Mouse (Mus musculus): ENCODE data around the gene AC109138.7. TPM values are rescaled to one million over a fixed set of nuclear protein-coding genes. Genes with fewer than 3 reads are reported as not detected.

Gene AC109138.7
- polyA plus RNA-seq (2012; rRNA removed) = not detected in 2 replicates

DNA sequence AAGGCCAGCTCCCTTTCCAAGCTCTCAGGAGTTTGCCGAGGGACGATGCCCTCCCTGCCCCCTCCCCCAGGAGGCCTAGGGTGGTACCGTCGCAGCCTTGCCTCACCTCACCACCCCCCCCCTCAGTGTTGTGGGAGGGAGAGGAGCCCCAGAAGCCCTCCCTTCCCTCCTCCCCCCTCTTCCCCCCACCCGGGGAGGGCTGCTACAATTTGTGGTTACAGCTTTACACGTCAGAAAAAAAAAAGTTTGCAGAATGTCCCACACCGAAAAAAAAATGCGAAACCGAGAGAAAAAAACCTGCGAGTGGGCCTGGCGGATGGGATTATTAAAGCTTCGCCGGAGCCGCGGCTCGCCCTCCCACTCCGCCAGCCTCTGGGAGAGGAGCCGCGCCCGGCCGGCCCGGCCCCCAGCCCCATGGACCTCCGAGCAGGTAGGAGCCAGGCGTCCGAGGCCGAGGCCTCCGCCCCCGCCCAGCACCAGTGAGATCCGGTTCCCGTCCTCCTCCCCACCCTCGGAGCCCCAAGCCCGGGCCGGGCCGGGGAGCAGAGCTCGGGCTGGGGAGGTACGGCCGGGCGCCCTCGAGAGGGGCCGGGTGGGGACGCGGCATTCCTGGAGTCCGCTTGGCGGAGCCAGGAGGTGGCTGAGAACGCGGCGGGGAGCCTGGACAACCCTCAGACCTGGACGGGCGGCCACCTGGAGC lies at the start of gene AC109138.7, which contains the start of gene Clcf1:
Gene AC109138.7, plus strand, starts transcription at position 287 of the 700 bp plus-strand sequence.
Gene Clcf1, plus strand, starts transcription at position 168 of the 700 bp plus-strand sequence.

GRCm38 (mm10) chr19:4175368-4175947 lies 38.7 kb upstream of the AC109138.7 start, which contains the start of gene Carns1:
Gene Carns1, minus strand, starts transcription at chr19:4175479.

GRCm38 (mm10) chr19:4190831-4191334 lies 23.3 kb upstream of the AC109138.7 start, which contains the start of gene Tbc1d10c:
Gene Tbc1d10c, minus strand, starts transcription at chr19:4191284.

GRCm38 (mm10) chr19:4191528-4192250 lies 22.5 kb upstream of the AC109138.7 start, which contains the start of gene Ppp1ca:
Gene Ppp1ca, plus strand, starts transcription at chr19:4192065.

GRCm38 (mm10) chr19:4201291-4201909 lies 12.8 kb upstream of the AC109138.7 start, which contains the start of gene Rad9a:
Gene Rad9a, minus strand, starts transcription at chr19:4201662.

DNA sequence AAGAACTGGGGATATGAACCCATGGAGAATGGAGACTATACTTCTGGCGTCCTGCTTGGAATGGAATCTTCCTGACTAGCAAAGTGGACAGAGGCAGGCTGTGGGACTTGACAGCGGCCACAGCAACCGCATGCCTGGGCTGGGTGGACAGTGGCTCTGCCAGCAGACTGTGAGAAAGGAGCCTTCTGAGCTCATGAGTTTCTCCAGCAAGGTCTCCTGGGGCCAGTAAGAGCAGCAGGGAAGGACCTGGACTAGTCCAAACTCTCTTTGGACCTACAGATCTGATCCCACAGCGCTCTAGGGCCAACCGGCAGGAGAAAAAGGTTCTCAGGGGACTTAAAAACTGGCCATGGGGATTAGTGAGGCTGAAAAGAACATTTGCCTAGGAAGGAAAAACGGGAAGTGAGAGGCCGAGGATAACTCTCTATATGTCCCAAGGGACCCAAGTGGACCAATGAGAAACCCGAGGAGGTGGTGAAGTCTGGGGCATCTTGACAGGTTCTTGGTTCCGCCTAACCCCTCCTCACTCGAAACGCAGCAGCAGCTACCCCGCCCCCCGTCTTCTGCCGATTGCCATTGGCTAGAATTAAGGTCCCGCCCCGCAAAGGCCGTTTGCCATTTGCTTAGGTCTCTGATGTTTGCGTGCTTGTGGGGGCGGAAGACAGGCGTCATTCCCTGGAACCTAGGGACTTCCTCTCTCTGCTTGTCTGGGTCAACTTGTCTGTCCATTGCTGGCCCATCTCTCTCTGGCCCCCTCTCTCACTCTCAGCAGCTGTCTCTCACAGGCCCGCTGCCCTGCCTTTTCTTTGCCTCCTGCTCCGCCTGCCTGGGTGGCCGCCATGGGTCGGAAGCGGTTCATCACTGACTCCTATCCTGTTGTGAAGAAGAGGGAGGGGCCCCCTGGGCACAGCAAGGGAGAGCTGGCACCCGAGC lies 17.4 kb downstream of the AC109138.7 start, which contains the start of gene Pold4:
Gene Pold4, plus strand, starts transcription at position 647 of the 933 bp plus-strand sequence.

DNA sequence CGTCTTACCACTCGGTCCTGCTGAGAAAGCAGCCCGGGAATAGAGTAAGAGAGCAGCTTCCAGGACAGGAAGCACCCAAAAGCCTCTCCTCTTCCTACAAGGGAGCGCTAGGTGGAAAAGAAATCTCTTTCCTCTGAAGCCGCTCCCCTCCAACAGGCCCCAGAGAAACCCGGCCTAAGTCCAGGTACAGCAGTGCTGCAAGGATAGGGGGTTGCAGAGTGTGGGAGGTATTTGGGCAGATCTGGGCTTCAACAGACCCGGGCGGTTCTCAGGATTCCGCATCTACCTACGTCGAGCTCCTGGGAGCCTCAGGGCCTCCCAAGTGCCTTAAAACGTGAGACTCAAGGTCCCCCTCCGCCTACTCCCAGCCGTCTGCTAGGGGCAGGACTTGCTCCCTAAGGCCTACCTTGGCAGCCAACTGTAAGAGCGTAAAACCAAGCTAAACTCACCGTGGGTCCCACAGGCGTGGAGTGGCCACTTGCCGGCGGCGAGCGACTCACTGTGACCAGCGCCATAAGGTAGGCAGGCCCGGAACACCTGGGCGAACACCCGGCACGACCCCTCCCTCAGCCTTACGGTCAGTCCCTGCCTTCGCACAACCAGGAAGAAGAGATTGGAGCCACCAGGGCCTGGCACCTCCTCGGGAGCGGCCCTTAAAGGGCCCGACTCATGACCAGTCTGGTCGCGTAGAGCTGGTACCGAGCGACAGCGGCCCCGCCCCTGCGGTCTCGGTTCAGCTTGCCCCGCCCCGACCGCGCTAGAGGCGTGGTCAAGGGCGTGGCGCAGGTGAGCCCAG lies 54.6 kb downstream of the AC109138.7 start, which contains the start of gene Ssh3:
Gene Ssh3, minus strand, starts transcription at position 615 of the 796 bp plus-strand sequence.

Other genes starting within 250 kb of the AC109138.7 start
- 0.38 and 0.76 TPM in 2 replicates for gene Aldh3b2, start 242.0 kb upstream of the AC109138.7 start, polyA plus RNA-seq (2012; rRNA removed)
- gene Acy3, start 227.8 kb upstream of the AC109138.7 start, polyA plus RNA-seq (2012; rRNA removed) = 2.2 and 3.4 TPM in 2 replicates
- 0.11 and 0.15 TPM in 2 replicates for gene Tbx10, start 221.6 kb upstream of the AC109138.7 start, polyA plus RNA-seq (2012; rRNA removed)
- 4.7 and 10.6 TPM in 2 replicates for gene Nudt8, start 213.8 kb upstream of the AC109138.7 start, polyA plus RNA-seq (2012; rRNA removed)
- 2.9 and 4.4 TPM in 2 replicates for gene Gm49405, start 213.7 kb upstream of the AC109138.7 start, polyA plus RNA-seq (2012; rRNA removed)
- 8.2 and 13.0 TPM in 2 replicates for gene Doc2g, start 211.0 kb upstream of the AC109138.7 start, polyA plus RNA-seq (2012; rRNA removed)
- gene Ndufv1, start 201.6 kb upstream of the AC109138.7 start, polyA plus RNA-seq (2012; rRNA removed) = 153 and 167 TPM in 2 replicates
- gene Gstp1, start 176.4 kb upstream of the AC109138.7 start, polyA plus RNA-seq (2012; rRNA removed) = 218 and 263 TPM in 2 replicates
- 0.24 and 9.3 TPM in 2 replicates for gene Gstp2, start 168.3 kb upstream of the AC109138.7 start, polyA plus RNA-seq (2012; rRNA removed)
- gene Gstp3, start 154.8 kb upstream of the AC109138.7 start, polyA plus RNA-seq (2012; rRNA removed) = 0.98 and 2.2 TPM in 2 replicates
- gene Cabp2, start 132.8 kb upstream of the AC109138.7 start, polyA plus RNA-seq (2012; rRNA removed) = 0.07 TPM in 1 of 2 replicates, not detected in the other
- gene Cdk2ap2, start 117.2 kb upstream of the AC109138.7 start, polyA plus RNA-seq (2012; rRNA removed) = 33.8 and 35.4 TPM in 2 replicates
- gene Pitpnm1, start 114.4 kb upstream of the AC109138.7 start, polyA plus RNA-seq (2012; rRNA removed) = 23.9 and 25.8 TPM in 2 replicates
- gene Aip, start 88.5 kb upstream of the AC109138.7 start, polyA plus RNA-seq (2012; rRNA removed) = 53.3 and 100 TPM in 2 replicates
- gene Gpr152, start 74.6 kb upstream of the AC109138.7 start, polyA plus RNA-seq (2012; rRNA removed) = 0.02 and 0.06 TPM in 2 replicates
- gene Cabp4, start 70.3 kb upstream of the AC109138.7 start, polyA plus RNA-seq (2012; rRNA removed) = 0.05 and 0.11 TPM in 2 replicates
- gene Coro1b, start 65.7 kb upstream of the AC109138.7 start, polyA plus RNA-seq (2012; rRNA removed) = 168 and 188 TPM in 2 replicates
- gene Ptprcap, start 60.8 kb upstream of the AC109138.7 start, polyA plus RNA-seq (2012; rRNA removed) = 2.7 and 3.3 TPM in 2 replicates
- 51.0 and 60.7 TPM in 2 replicates for gene Rps6kb2, start 51.0 kb upstream of the AC109138.7 start, polyA plus RNA-seq (2012; rRNA removed)
- 3.5 and 4.1 TPM in 2 replicates for gene Carns1, start 38.9 kb upstream of the AC109138.7 start, polyA plus RNA-seq (2012; rRNA removed)
- gene Tbc1d10c, start 23.1 kb upstream of the AC109138.7 start, polyA plus RNA-seq (2012; rRNA removed) = 1.8 and 2.9 TPM in 2 replicates
- gene Ppp1ca, start 22.3 kb upstream of the AC109138.7 start, polyA plus RNA-seq (2012; rRNA removed) = 375 and 508 TPM in 2 replicates
- gene Rad9a, start 12.7 kb upstream of the AC109138.7 start, polyA plus RNA-seq (2012; rRNA removed) = 37.9 and 54.0 TPM in 2 replicates
- 2.9 and 11.1 TPM in 2 replicates for gene Clcf1, start 119 bp upstream of the AC109138.7 start, polyA plus RNA-seq (2012; rRNA removed)
- gene Pold4, start 17.5 kb downstream of the AC109138.7 start, polyA plus RNA-seq (2012; rRNA removed) = 11.8 and 19.7 TPM in 2 replicates
- gene Ssh3, start 54.8 kb downstream of the AC109138.7 start, polyA plus RNA-seq (2012; rRNA removed) = 14.4 and 16.9 TPM in 2 replicates
- 16.2 and 18.8 TPM in 2 replicates for gene Ankrd13d, start 68.8 kb downstream of the AC109138.7 start, polyA plus RNA-seq (2012; rRNA removed)
- gene Grk2, start 91.9 kb downstream of the AC109138.7 start, polyA plus RNA-seq (2012; rRNA removed) = 71.3 and 119 TPM in 2 replicates
- 56.7 and 88.6 TPM in 2 replicates for gene Kdm2a, start 183.9 kb downstream of the AC109138.7 start, polyA plus RNA-seq (2012; rRNA removed)
- 10.2 and 16.9 TPM in 2 replicates for gene Rhod, start 225.1 kb downstream of the AC109138.7 start, polyA plus RNA-seq (2012; rRNA removed)

All from central nervous system, embryonic 11.5 days (tissue).